Mouse (Mus musculus) myocyte (in vitro differentiated cells): ENCODE measurements at regions not wholly inside any gene's neighbourhood (a gene's known extent, or its start where the extent isn't known, plus 50 kb on each side); places are given as distances from the start of the nearest gene placed in this dataset.

Source experiments
- H3K27me3 ChIP-seq: one replicate; pipeline ENCODE4 v1.6.1; 2011; ENCODE audit not compliant: control insufficient read depth, insufficient read depth, insufficient read length
- H3K36me3 ChIP-seq: one replicate; pipeline ENCODE4 v1.6.1; 2011; ENCODE audit not compliant: control insufficient read depth, insufficient read depth
- H3K4me2 ChIP-seq: one replicate; pipeline ENCODE4 v1.6.1; 2011; ENCODE audit warnings: low read depth, control low read depth
- H3K4me3 ChIP-seq: one replicate; pipeline ENCODE4 v1.5.1; 2011; ENCODE audit warnings: mild to moderate bottlenecking, control low read depth, moderate library complexity
- H3K79me2 ChIP-seq: one replicate; pipeline ENCODE4 v1.6.1; 2011; ENCODE audit not compliant: control insufficient read depth, insufficient read depth
- H3ac ChIP-seq: one replicate; pipeline ENCODE4 v1.6.1; 2011; ENCODE audit not compliant: control insufficient read depth, insufficient read length
- CEBPB ChIP-seq: IDR thresholded peaks from 2 replicates; pipeline ENCODE4 v1.6.1; 2011; ENCODE audit warnings: mild to moderate bottlenecking, moderate library complexity; ENCODE audit not compliant: poor library complexity, insufficient read depth, severe bottlenecking
- E2F4 ChIP-seq: IDR thresholded peaks from one replicate; pipeline ENCODE4 v1.6.1; 2011; ENCODE audit warnings: mild to moderate bottlenecking, control low read depth, moderate library complexity; ENCODE audit not compliant: insufficient read depth
- MAX ChIP-seq: IDR thresholded peaks from one replicate; pipeline ENCODE4 v1.6.1; 2011; ENCODE audit warnings: low read depth, mild to moderate bottlenecking, control low read depth
- MYOD1 ChIP-seq, 3 experiments: IDR thresholded peaks; one replicate each; pipeline ENCODE4 v1.6.1; 2011; ENCODE audit warnings: control low read depth in 2 of 3, low read depth in 2 of 3, mild to moderate bottlenecking in 2 of 3, moderate library complexity in 1 of 3; ENCODE audit not compliant: insufficient read length in 2 of 3, control insufficient read depth in 1 of 3
- MYOG ChIP-seq, 3 experiments: IDR thresholded peaks; one replicate each; pipeline ENCODE4 v1.6.1; 2011; ENCODE audit warnings: control low read depth in 2 of 3, low read depth in 2 of 3, mild to moderate bottlenecking in 2 of 3; ENCODE audit not compliant: insufficient read length in 2 of 3, control insufficient read depth in 1 of 3, insufficient read depth in 1 of 3
- POLR2A ChIP-seq: IDR thresholded peaks from one replicate; pipeline ENCODE4 v1.6.1; 2011; ENCODE audit warnings: low read depth, mild to moderate bottlenecking, control low read depth, moderate library complexity; ENCODE audit not compliant: insufficient read length
- POLR2AphosphoS2 ChIP-seq: IDR thresholded peaks from one replicate; pipeline ENCODE4 v1.6.1; 2011; ENCODE audit warnings: low read depth, control low read depth; ENCODE audit not compliant: insufficient read length
- REST ChIP-seq: IDR thresholded peaks from one replicate; pipeline ENCODE4 v1.6.1; 2011; ENCODE audit warnings: mild to moderate bottlenecking, control low read depth, moderate library complexity; ENCODE audit not compliant: insufficient read depth, insufficient read length
- SRF ChIP-seq: IDR thresholded peaks from one replicate; pipeline ENCODE4 v1.6.1; 2011; ENCODE audit warnings: low read depth; ENCODE audit not compliant: control insufficient read depth, insufficient read length
- TCF12 ChIP-seq: IDR thresholded peaks from one replicate; pipeline ENCODE4 v1.6.1; 2011; ENCODE audit warnings: mild to moderate bottlenecking, control low read depth; ENCODE audit not compliant: poor library complexity, insufficient read depth, severe bottlenecking
- TCF3 ChIP-seq: IDR thresholded peaks from one replicate; pipeline ENCODE4 v1.6.1; 2011; ENCODE audit warnings: low read depth, control low read depth; ENCODE audit not compliant: insufficient read length
- USF1 ChIP-seq: IDR thresholded peaks from one replicate; pipeline ENCODE4 v1.6.1; 2011; ENCODE audit warnings: low read depth, mild to moderate bottlenecking, control low read depth, moderate library complexity

GRCm38 (mm10) chr10:38439286-38439685 is 382.3 kb downstream of the Rfpl4b start:
- no peak for TF ChIP-seq POLR2A
- no peak for TF ChIP-seq MAX
- no peak for TF ChIP-seq TCF12
- no peak for TF ChIP-seq REST
- TF ChIP-seq USF1 = no peak
- no peak for TF ChIP-seq E2F4
- no peak for TF ChIP-seq POLR2AphosphoS2
- no peak for TF ChIP-seq MYOD1 (IDR thresholded peaks at IDR 0.05; ENCODE audit: control insufficient read depth in 1 of 3, insufficient read length in 2 of 3, low read depth in 2 of 3)
- TF ChIP-seq CEBPB = no peak
- H3K4me3 ChIP-seq = no peak overlapping the region
- no peak overlapping the region for H3ac ChIP-seq
- no peaks in the 10 kb centered on the region for H3K36me3 ChIP-seq
- H3K79me2 ChIP-seq = no peaks in the 10 kb centered on the region
- no peaks in the 10 kb centered on the region for H3K27me3 ChIP-seq
- H3K4me2 ChIP-seq = no peak overlapping the region

- Histone ChIP-seq H3K36me3 (no peaks in the 10 kb centered on the region), H3K79me2 (no peaks in the 10 kb centered on the region), H3K4me3 (no peak overlapping the region), H3K27me3 (no peaks in the 10 kb centered on the region), H3K4me2 (no peak overlapping the region), H3ac (no peak overlapping the region)
- TF ChIP-seq POLR2AphosphoS2 = no peak
- no peak for TF ChIP-seq CEBPB
Observed at GRCm38 (mm10) chr10:38436907-38437306, 384.7 kb downstream of the Rfpl4b start.

DNA sequence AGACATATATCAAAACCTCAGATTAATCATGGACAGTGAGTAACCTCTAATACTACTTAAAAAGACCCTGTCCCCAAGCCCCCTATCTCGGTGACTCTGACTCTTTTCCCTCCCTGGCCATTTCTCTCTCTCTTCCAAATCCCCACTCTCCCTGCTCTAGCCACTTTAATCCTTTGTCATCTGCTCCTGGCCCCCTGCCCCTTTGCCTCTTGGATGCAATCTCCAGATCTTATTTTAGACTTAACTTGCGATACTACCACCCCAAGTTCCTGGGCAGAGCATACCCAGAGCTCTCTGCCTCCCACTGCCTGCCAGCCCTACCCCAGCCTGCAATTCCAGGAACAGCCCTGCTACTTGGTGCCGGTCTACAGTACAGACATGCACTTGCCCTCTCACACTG is 400.0 kb downstream of the Rfpl4b start:
- no peak overlapping the region for H3ac ChIP-seq
- H3K36me3 ChIP-seq = no peaks in the 10 kb centered on the region
- H3K79me2 ChIP-seq = no peaks in the 10 kb centered on the region
- TF ChIP-seq REST (no peak), E2F4 (no peak), MYOG (IDR thresholded peaks at IDR 0.05; ENCODE audit: control insufficient read depth in 1 of 3, insufficient read depth in 1 of 3, insufficient read length in 2 of 3, low read depth in 2 of 3) (no peak), TCF3 (no peak), MYOD1 (IDR thresholded peaks at IDR 0.05; ENCODE audit: control insufficient read depth in 1 of 3, insufficient read length in 2 of 3, low read depth in 2 of 3) (no peak), TCF12 (no peak), SRF (no peak), USF1 (no peak), POLR2A (no peak), POLR2AphosphoS2 (no peak), MAX (no peak), CEBPB (no peak)
- H3K4me2 ChIP-seq = no peak overlapping the region
- H3K27me3 ChIP-seq = no peaks in the 10 kb centered on the region
- no peak overlapping the region for H3K4me3 ChIP-seq

DNA sequence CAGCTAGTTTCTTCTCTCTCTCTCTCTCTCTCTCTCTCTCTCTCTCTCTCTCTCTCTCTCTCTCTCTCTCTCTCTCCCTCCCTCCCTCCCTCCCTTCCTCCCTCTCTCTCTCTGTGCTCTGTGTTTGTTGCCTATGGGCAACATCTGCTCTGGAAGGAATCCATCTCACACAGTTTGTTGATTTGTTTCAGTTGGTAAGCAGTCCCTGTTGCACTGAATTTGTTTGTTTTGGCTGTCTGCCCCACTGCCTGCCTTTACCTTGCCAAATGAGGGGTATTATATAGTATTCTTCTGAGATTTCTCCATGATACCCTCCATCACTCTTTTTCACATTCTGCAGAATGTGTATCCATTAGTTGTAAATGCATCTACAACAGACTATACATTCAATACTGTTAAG is 401.8 kb downstream of the Rfpl4b start:
- Histone ChIP-seq H3K4me3 (no peak overlapping the region), H3K79me2 (no peaks in the 10 kb centered on the region), H3K27me3 (no peaks in the 10 kb centered on the region), H3K36me3 (no peaks in the 10 kb centered on the region), H3ac (no peak overlapping the region), H3K4me2 (no peak overlapping the region)
- TF ChIP-seq TCF3 (no peak), POLR2A (no peak), SRF (no peak), MYOD1 (IDR thresholded peaks at IDR 0.05; ENCODE audit: control insufficient read depth in 1 of 3, insufficient read length in 2 of 3, low read depth in 2 of 3) (no peak), MYOG (IDR thresholded peaks at IDR 0.05; ENCODE audit: control insufficient read depth in 1 of 3, insufficient read depth in 1 of 3, insufficient read length in 2 of 3, low read depth in 2 of 3) (no peak), E2F4 (no peak), POLR2AphosphoS2 (no peak), MAX (no peak), REST (no peak), TCF12 (no peak), CEBPB (no peak), USF1 (no peak)

DNA sequence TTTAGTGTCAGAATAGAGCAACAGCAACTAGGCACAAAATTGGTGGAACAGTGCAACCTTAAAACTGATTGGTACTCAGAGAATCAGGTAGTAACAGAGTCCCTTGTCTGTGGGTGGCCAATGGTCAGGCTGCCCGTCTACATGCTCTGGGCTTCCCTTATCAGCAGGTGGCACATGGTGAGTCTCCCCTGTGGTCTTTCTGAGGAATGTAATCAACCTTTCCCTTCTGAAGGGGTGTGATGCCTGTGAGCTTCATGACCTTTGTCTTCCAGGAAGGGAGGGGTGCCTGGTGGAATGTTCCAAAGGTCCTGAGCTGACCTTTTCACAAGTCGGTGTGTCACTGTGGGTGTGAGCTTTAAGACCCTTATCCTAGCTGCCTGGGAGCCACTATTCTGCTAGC is 438.4 kb downstream of the Rfpl4b start:
- no peak overlapping the region for H3K4me3 ChIP-seq
- H3K36me3 ChIP-seq = no peaks in the 10 kb centered on the region
- TF ChIP-seq E2F4 = no peak
- TF ChIP-seq SRF = no peak
- TF ChIP-seq POLR2AphosphoS2 = no peak
- TF ChIP-seq TCF3 = no peak
- TF ChIP-seq TCF12 = no peak
- TF ChIP-seq CEBPB = no peak
- TF ChIP-seq USF1 = no peak
- no peak for TF ChIP-seq MYOG (IDR thresholded peaks at IDR 0.05; ENCODE audit: control insufficient read depth in 1 of 3, insufficient read depth in 1 of 3, insufficient read length in 2 of 3, low read depth in 2 of 3)
- no peak for TF ChIP-seq MAX
- TF ChIP-seq MYOD1 (IDR thresholded peaks at IDR 0.05; ENCODE audit: control insufficient read depth in 1 of 3, insufficient read length in 2 of 3, low read depth in 2 of 3) = no peak
- no peak for TF ChIP-seq REST
- TF ChIP-seq POLR2A = no peak
- H3ac ChIP-seq = no peak overlapping the region
- H3K27me3 ChIP-seq = no peaks in the 10 kb centered on the region
- H3K79me2 ChIP-seq = no peaks in the 10 kb centered on the region
- no peak overlapping the region for H3K4me2 ChIP-seq
